Mouse (Mus musculus): ENCODE data around the gene Gys1.
"Not testable (repeated sequence)": the region's sequence is repeated elsewhere in the genome, so short reads cannot be mapped to it uniquely, and the experiment has no call there.

Gys1 gene

DNA sequence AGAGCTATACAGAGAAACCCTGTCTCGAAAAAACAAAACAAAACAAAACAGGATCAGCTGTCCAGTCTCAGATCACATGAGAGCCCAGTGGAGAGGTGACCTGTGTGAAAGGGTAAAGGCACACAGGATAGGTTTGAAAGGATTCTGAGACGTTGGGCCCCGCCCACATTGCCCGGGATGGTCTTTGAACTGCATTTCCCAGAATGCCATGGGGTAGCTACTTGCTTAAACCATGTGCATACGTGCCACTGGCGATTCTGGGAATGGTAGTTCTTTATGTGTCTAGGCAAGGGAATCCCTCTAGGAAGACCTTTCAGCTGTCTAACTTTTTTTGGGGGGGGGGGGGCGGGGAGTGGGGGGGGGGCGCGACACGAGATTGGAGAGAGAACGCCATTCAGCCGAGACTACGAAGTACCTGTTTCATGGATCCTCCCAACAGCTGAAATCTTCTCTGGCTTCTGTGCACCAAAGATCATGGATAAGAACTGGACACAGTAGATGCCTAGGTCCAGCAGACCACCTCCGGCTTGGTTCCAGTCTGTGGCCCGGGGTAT is 46.8 kb downstream of the Gys1 start, which contains the start of gene Tulp2:
TSS of gene Tulp2 (plus strand) at position 504 of the 554 bp plus-strand sequence.
- DNase-seq, result peak; percentile 79

GRCm38 (mm10) chr7:45482166-45482565 is 47.5 kb downstream of the Gys1 start:
- no peak for DNase-seq

GRCm38 (mm10) chr7:45484985-45485384 is 50.3 kb downstream of the Gys1 start:
- not testable (repeated sequence) for DNase-seq

DNA sequence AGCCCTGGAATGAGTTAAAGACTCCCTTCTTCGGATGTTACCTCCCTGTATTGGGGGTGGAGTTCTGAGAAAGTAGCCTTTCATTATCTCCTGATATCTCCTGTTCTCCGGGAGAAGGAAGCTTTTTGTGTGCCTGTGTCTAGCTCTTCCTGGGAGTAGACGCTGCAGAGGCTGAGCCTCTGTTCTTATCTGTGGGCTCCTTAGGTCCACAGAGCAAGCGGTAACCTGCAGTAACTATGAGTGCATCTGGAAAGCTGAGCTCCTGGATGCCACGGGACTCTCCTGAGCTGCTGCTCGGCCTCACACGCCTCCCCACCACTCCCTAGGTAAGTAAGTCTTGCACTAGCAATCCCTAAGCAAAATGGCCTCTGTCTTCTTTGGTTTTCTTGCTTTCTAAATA is 51.5 kb downstream of the Gys1 start:
- DNase-seq, result no peak

DNA sequence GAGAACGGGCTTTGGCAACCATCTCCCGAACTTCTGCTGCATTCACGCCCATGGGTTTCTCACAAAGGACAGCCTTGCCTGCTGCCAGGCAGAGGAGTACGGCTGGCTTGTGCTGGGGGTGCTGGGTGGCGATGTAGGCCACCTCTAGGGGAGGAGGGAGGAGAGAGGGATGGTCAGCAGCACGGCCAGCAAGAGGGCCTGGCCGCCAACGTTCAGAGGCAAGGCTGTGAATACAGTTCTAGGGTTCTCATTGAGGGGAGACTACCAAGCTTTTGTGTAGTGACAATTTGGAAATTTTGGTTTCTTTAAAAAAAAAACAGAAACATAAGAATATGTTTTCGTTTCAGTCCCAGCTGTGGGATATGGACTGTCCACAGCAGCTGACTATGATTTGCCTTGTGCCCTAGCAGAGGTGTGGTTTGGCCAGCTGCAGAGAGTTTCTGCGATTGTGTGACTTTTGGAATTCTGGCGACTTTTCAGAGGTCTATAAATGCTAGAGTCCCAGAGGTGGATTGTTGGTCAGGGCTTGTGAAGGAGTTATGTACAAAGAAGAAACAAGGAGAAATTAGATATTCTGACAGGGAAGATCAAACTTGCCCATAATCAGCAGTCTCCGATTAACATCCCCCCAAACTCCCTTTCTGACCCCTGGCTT is 52.2 kb downstream of the Gys1 start, which contains the start of gene Gm45808:
TSS of gene Gm45808 (minus strand) at position 51 of the 655 bp plus-strand sequence.
- DNase-seq, result no peak

GRCm38 (mm10) chr7:45487861-45488292 is 53.2 kb downstream of the Gys1 start:
- DNase-seq, result peak in 1 of 2 experiments; percentile 30

- DNase-seq, result peak; percentile 70 to 73
Observed at GRCm38 (mm10) chr7:45488293-45489204, 53.9 kb downstream of the Gys1 start, which contains the start of gene Dhdh. Gene Dhdh (minus strand): TSS chr7:45488805.

DNA sequence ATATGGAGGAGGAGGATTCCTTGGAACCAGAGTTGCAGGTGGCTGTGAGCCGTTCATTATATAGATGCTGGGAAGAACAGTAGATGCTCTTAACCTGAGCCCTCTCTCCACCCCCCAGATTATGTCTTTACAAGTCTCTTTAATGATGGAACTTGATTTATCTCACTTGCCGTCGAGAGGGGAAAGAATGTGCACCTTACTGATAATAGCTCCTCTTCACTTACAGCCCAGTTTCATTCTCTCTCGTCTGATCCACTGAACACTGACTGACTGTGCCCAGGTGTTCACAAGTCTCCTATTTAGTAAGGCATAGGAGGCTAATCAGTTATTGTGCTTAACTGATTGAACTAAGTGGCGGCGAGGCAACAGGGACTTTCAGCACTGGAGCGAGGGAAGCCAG is 54.9 kb downstream of the Gys1 start:
- DNase-seq, result no peak

GRCm38 (mm10) chr7:45490822-45491221 is 56.2 kb downstream of the Gys1 start:
- no peak for DNase-seq

DNA sequence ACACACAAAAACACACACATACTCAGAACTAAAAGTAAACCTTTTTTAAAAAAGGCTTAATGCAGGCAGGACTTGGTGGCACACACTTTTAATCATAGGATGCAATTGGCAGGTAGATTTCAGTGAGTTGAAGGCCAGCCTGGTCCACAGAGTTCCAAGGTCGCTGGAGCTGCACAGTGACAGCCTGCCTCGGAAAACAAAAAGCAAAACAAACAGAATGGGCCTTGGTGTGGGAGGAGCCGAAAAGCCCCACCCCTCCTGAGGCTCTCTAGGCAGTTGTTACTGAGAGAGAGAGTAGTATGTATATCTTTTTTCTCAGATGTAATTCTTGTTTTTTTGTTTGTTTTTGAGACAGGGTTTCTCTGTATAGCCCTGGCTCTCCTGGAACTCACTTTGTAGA is 56.6 kb downstream of the Gys1 start:
- DNase-seq, result peak in 1 of 2 experiments; percentile 30

- peak in 1 of 2 experiments; percentile 39 for DNase-seq
Observed at GRCm38 (mm10) chr7:45492225-45492844, 57.7 kb downstream of the Gys1 start.

GRCm38 (mm10) chr7:45492951-45493350 is 58.3 kb downstream of the Gys1 start:
- peak; percentile 80 to 81 for DNase-seq

GRCm38 (mm10) chr7:45494548-45494947 is 59.9 kb downstream of the Gys1 start:
- no peak for DNase-seq

GRCm38 (mm10) chr7:45498427-45498826 is 63.8 kb downstream of the Gys1 start:
- no peak for DNase-seq

All from cerebellum, postnatal 14 days (tissue).